Mouse (Mus musculus): ENCODE measurements at regions not wholly inside any gene's neighbourhood (a gene's known extent, or its start where the extent isn't known, plus 50 kb on each side); places are given as distances from the start of the nearest gene placed in this dataset.
A peak's percentile ranks its signal among the peaks of the same experiment; 100 is the strongest.

GRCm38 (mm10) chr1:8282733-8283132 lies 3131.2 kb upstream of the A830018L16Rik start:
- DNase-seq (ENCODE audit: extremely low spot score in 1 of 2, low spot score in 1 of 2), result no peak

GRCm38 (mm10) chr1:8287552-8287951 lies 3126.4 kb upstream of the A830018L16Rik start:
- peak in 1 of 2 experiments; percentile 0 for DNase-seq (ENCODE audit: extremely low spot score in 1 of 2, low spot score in 1 of 2)

All from frontal cortex, adult 2 months (tissue).